Mouse (Mus musculus): ENCODE data around the gene Sesn3.
A peak's percentile ranks its signal among the peaks of the same experiment; 100 is the strongest.

Gene Sesn3

GRCm38 (mm10) chr9:14354852-14355251, 80.0 kb downstream of the Sesn3 start:
- no peak for DNase-seq (ENCODE audit: low spot score in 2 of 2)

- DNase-seq (ENCODE audit: low spot score in 2 of 2) = no peak
Measured at GRCm38 (mm10) chr9:14357033-14357432, 82.2 kb downstream of the Sesn3 start.

GRCm38 (mm10) chr9:14362068-14362768, 87.4 kb downstream of the Sesn3 start:
- no peak for DNase-seq (ENCODE audit: low spot score in 2 of 2)

GRCm38 (mm10) chr9:14363540-14363939, 88.7 kb downstream of the Sesn3 start:
- no peak for DNase-seq (ENCODE audit: low spot score in 2 of 2)

GRCm38 (mm10) chr9:14364719-14365118, 89.9 kb downstream of the Sesn3 start:
- no peak for DNase-seq (ENCODE audit: low spot score in 2 of 2)

- no peak for DNase-seq (ENCODE audit: low spot score in 2 of 2)
Measured at GRCm38 (mm10) chr9:14365481-14366125, 90.7 kb downstream of the Sesn3 start.

GRCm38 (mm10) chr9:14367850-14368249, 93.0 kb downstream of the Sesn3 start:
- DNase-seq (ENCODE audit: low spot score in 2 of 2) = no peak

GRCm38 (mm10) chr9:14369271-14369670, 94.4 kb downstream of the Sesn3 start:
- DNase-seq (ENCODE audit: low spot score in 2 of 2) = no peak

- no peak for DNase-seq (ENCODE audit: low spot score in 2 of 2)
Measured at GRCm38 (mm10) chr9:14372440-14372839, 97.6 kb downstream of the Sesn3 start.

GRCm38 (mm10) chr9:14376149-14376548, 101.3 kb downstream of the Sesn3 start:
- no peak for DNase-seq (ENCODE audit: low spot score in 2 of 2)

- no peak for DNase-seq (ENCODE audit: low spot score in 2 of 2)
Measured at GRCm38 (mm10) chr9:14378151-14378550, 103.3 kb downstream of the Sesn3 start.

- no peak for DNase-seq (ENCODE audit: low spot score in 2 of 2)
Measured at GRCm38 (mm10) chr9:14379769-14380385, 105.0 kb downstream of the Sesn3 start.

GRCm38 (mm10) chr9:14380386-14381285, 105.8 kb downstream of the Sesn3 start:
- peak; percentile 82 to 86 for DNase-seq (ENCODE audit: low spot score in 2 of 2)

- DNase-seq (ENCODE audit: low spot score in 2 of 2) = peak; percentile 45 to 55
Measured at GRCm38 (mm10) chr9:14381353-14382055, 106.6 kb downstream of the Sesn3 start, which contains the start of gene Endod1. TSS of gene Endod1 (minus strand) at chr9:14381507.

GRCm38 (mm10) chr9:14382256-14382791, 107.5 kb downstream of the Sesn3 start:
- DNase-seq (ENCODE audit: low spot score in 2 of 2) = no peak
